Mouse (Mus musculus): ENCODE data around the gene Krtap7-1. TPM values are rescaled to one million over a fixed set of nuclear protein-coding genes. Genes with fewer than 3 reads are reported as not detected.

Gene Krtap7-1
- polyA plus RNA-seq, 1 experiment: not detected

GRCm38 (mm10) chr16:89497002-89497401 is 11.1 kb downstream of the Krtap7-1 start:
- TF ChIP-seq POLR2A (IDR thresholded peaks at IDR 0.05; ENCODE audit: control insufficient read depth, extremely low read depth, insufficient read depth, low read length, poor library complexity): no peak
- no peak for TF ChIP-seq CTCF (IDR thresholded peaks at IDR 0.05; ENCODE audit: borderline replicate concordance, control insufficient read depth, extremely low read depth, insufficient read depth, low read length, poor library complexity)
- 89% methylated on average over 5 of the region's 5 CpGs for WGBS
- Histone ChIP-seq H3K27me3 (ENCODE audit: control insufficient read depth, insufficient read depth, low read length) (no peaks in the 10 kb centered on the region), H3K27ac (ENCODE audit: control insufficient read depth, insufficient read depth, low read length) (no peak overlapping the region), H3K36me3 (ENCODE audit: control insufficient read depth, insufficient read depth, low read length) (no peaks in the 10 kb centered on the region), H3K4me3 (ENCODE audit: control insufficient read depth, insufficient read depth, low read length) (no peak overlapping the region), H3K4me1 (replicated peaks; ENCODE audit: control insufficient read depth, insufficient read depth, low read length) (no peaks in the 10 kb centered on the region)
- DNase-seq: no peak

- WGBS: 92% methylated on average over 7 of the region's 7 CpGs
- Histone ChIP-seq H3K27ac (ENCODE audit: control insufficient read depth, insufficient read depth, low read length) (no peak overlapping the region), H3K36me3 (ENCODE audit: control insufficient read depth, insufficient read depth, low read length) (no peaks in the 10 kb centered on the region), H3K4me3 (ENCODE audit: control insufficient read depth, insufficient read depth, low read length) (no peak overlapping the region), H3K4me1 (replicated peaks; ENCODE audit: control insufficient read depth, insufficient read depth, low read length) (no peaks in the 10 kb centered on the region), H3K27me3 (ENCODE audit: control insufficient read depth, insufficient read depth, low read length) (no peaks in the 10 kb centered on the region)
- DNase-seq: no peak
- TF ChIP-seq POLR2A (IDR thresholded peaks at IDR 0.05; ENCODE audit: control insufficient read depth, extremely low read depth, insufficient read depth, low read length, poor library complexity) (no peak), CTCF (IDR thresholded peaks at IDR 0.05; ENCODE audit: borderline replicate concordance, control insufficient read depth, extremely low read depth, insufficient read depth, low read length, poor library complexity) (no peak)
These were observed 12.5 kb downstream of the Krtap7-1 start for GRCm38 (mm10) chr16:89495394-89496153.

- no peak within 1 kb of the TSS for H3K27ac ChIP-seq (ENCODE audit: control insufficient read depth, insufficient read depth, low read length)
- H3K4me1 ChIP-seq (replicated peaks; ENCODE audit: control insufficient read depth, insufficient read depth, low read length): no peaks in the 10 kb centered on the region
- H3K4me3 ChIP-seq (ENCODE audit: control insufficient read depth, insufficient read depth, low read length): no peak within 1 kb of the TSS
- TF ChIP-seq POLR2A (IDR thresholded peaks at IDR 0.05; ENCODE audit: control insufficient read depth, extremely low read depth, insufficient read depth, low read length, poor library complexity) (no peak), CTCF (IDR thresholded peaks at IDR 0.05; ENCODE audit: borderline replicate concordance, control insufficient read depth, extremely low read depth, insufficient read depth, low read length, poor library complexity) (no peak)
- H3K36me3 ChIP-seq (ENCODE audit: control insufficient read depth, insufficient read depth, low read length): no peaks in the 10 kb centered on the region
- no peaks in the 10 kb centered on the region for H3K27me3 ChIP-seq (ENCODE audit: control insufficient read depth, insufficient read depth, low read length)
- DNase-seq: no peak
- 90% methylated on average over 7 of the region's 7 CpGs for WGBS
These were observed 20.3 kb downstream of the Krtap7-1 start, which contains the start of gene Krtap8-1 for GRCm38 (mm10) chr16:89487852-89488251. Gene Krtap8-1, minus strand, starts transcription at chr16:89487952.

GRCm38 (mm10) chr16:89477679-89478314 is 30.3 kb downstream of the Krtap7-1 start:
- H3K27me3 ChIP-seq (ENCODE audit: control insufficient read depth, insufficient read depth, low read length): no peaks in the 10 kb centered on the region
- no peak overlapping the region for H3K4me3 ChIP-seq (ENCODE audit: control insufficient read depth, insufficient read depth, low read length)
- WGBS: 91% methylated on average over 12 of the region's 12 CpGs
- TF ChIP-seq CTCF (IDR thresholded peaks at IDR 0.05; ENCODE audit: borderline replicate concordance, control insufficient read depth, extremely low read depth, insufficient read depth, low read length, poor library complexity) (no peak), POLR2A (IDR thresholded peaks at IDR 0.05; ENCODE audit: control insufficient read depth, extremely low read depth, insufficient read depth, low read length, poor library complexity) (no peak)
- H3K27ac ChIP-seq (ENCODE audit: control insufficient read depth, insufficient read depth, low read length): no peak overlapping the region
- no peak for DNase-seq
- no peaks in the 10 kb centered on the region for H3K4me1 ChIP-seq (replicated peaks; ENCODE audit: control insufficient read depth, insufficient read depth, low read length)
- H3K36me3 ChIP-seq (ENCODE audit: control insufficient read depth, insufficient read depth, low read length): no peaks in the 10 kb centered on the region

- Histone ChIP-seq H3K4me3 (ENCODE audit: control insufficient read depth, insufficient read depth, low read length) (no peak overlapping the region), H3K36me3 (ENCODE audit: control insufficient read depth, insufficient read depth, low read length) (no peaks in the 10 kb centered on the region), H3K27me3 (ENCODE audit: control insufficient read depth, insufficient read depth, low read length) (no peaks in the 10 kb centered on the region), H3K4me1 (replicated peaks; ENCODE audit: control insufficient read depth, insufficient read depth, low read length) (no peaks in the 10 kb centered on the region), H3K27ac (ENCODE audit: control insufficient read depth, insufficient read depth, low read length) (no peak overlapping the region)
- WGBS: 90% methylated on average over 5 of the region's 5 CpGs
- no peak for TF ChIP-seq CTCF (IDR thresholded peaks at IDR 0.05; ENCODE audit: borderline replicate concordance, control insufficient read depth, extremely low read depth, insufficient read depth, low read length, poor library complexity)
- TF ChIP-seq POLR2A (IDR thresholded peaks at IDR 0.05; ENCODE audit: control insufficient read depth, extremely low read depth, insufficient read depth, low read length, poor library complexity): no peak
- DNase-seq: no peak
These were observed 46.9 kb downstream of the Krtap7-1 start for GRCm38 (mm10) chr16:89461189-89461588.

Other genes with a start within 250 kb of the Krtap7-1 start
- not detected in 2 replicates for gene Krtap21-1, start 104.5 kb downstream of the Krtap7-1 start, polyA plus RNA-seq (2012; rRNA removed)
- not detected in 2 replicates for gene Krtap6-2, start 88.2 kb downstream of the Krtap7-1 start, polyA plus RNA-seq (2012; rRNA removed)
- not detected in 2 replicates for gene Krtap8-1, start 20.4 kb downstream of the Krtap7-1 start, polyA plus RNA-seq (2012; rRNA removed)
- gene Krtap11-1, start 62.9 kb upstream of the Krtap7-1 start, polyA plus RNA-seq (2012; rRNA removed): not detected in 2 replicates